Comparison of ENCODE assay signal across 28 mouse cellular contexts in the genomic region with DNA sequence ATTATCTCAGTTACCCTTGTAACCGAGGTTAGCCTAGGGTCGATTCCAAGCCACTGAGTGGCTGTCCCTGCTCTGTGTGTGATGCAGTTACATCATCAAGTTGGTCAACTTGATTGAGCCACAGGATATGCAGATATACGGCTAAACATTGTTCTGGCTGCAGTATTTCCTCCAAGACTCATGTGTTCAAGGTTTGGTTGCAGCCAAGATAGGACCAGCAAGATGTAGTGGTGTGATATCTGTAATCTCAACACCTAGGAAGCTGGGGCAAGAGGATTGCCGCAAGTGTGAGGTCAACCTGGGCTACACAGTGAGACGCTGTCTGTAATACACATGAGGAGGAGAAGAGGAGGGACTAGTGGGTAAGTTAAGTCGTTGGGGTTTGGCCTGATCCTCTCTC. TPM values are rescaled to one million over a fixed set of nuclear protein-coding genes. Genes with fewer than 3 reads are reported as not detected.
DNase-seq lines count a peak whose midpoint lies in the region; ATAC-seq and TF ChIP-seq lines count a peak whose summit lies in the region.
"Had no signal": no experiment of that assay in that cellular context is flagged by ENCODE, and none has a peak within 500 bp of the region (broad histone marks: within the 10 kb centered on the region; RNA-seq: fewer than 3 reads in every experiment).

No protein-coding gene starts in this region.

- TF ChIP-seq EP300 in MEL (IDR thresholded peaks at IDR 0.05; ENCODE audit: low read depth in 1 of 2, low read length in 2 of 2) = no peak

- no peaks in the 10 kb centered on the region for H3K79me2 ChIP-seq in MEL (ENCODE audit: control insufficient read depth, insufficient read depth, low read length, poor library complexity)

- peaks cover 0 to 16% of the 10 kb centered on the region in 2 experiments; a peak in 2 of 4 replicates for H3K36me3 ChIP-seq in MEL (ENCODE audit: control insufficient read depth in 1 of 2, insufficient read depth in 2 of 2, low read length in 2 of 2)
- H3K36me3 ChIP-seq in hindbrain, embryonic 11.5 days (ENCODE audit: control insufficient read depth, insufficient read depth, low read length) = 0 out of 2 replicates have a peak, but pooled peaks cover 2% of the 10 kb centered on the region
- H3K36me3 ChIP-seq: forebrain, embryonic 15.5 days had no signal

- H3K9me3 ChIP-seq in MEL (replicated peaks; ENCODE audit: insufficient read depth, low read length) = no peaks in the 10 kb centered on the region
- H3K9me3 ChIP-seq in hindbrain, embryonic 11.5 days (ENCODE audit: control insufficient read depth, low read length) = no peaks in the 10 kb centered on the region
- H3K9me3 ChIP-seq: embryonic facial prominence, embryonic 12.5 days; embryonic facial prominence, embryonic 15.5 days; forebrain, embryonic 12.5 days; forebrain, embryonic 15.5 days; heart, embryonic 10.5 days; heart, embryonic 13.5 days; hindbrain, embryonic 13.5 days; intestine, embryonic 15.5 days had no signal

- WGBS in hindbrain, embryonic 11.5 days = 85% methylated on average over 6 of the region's 6 CpGs

- H3K27me3 ChIP-seq in MEL (ENCODE audit: control insufficient read depth in 1 of 2, insufficient read depth in 2 of 2, low read length in 2 of 2) = no peaks in the 10 kb centered on the region
- no peaks in the 10 kb centered on the region for H3K27me3 ChIP-seq in hindbrain, embryonic 11.5 days (ENCODE audit: control insufficient read depth, insufficient read depth, low read length)
- H3K27me3 ChIP-seq: CH12.LX; embryonic facial prominence, embryonic 12.5 days; embryonic facial prominence, embryonic 15.5 days; forebrain, embryonic 12.5 days; forebrain, embryonic 15.5 days; heart, embryonic 13.5 days; hindbrain, embryonic 13.5 days; intestine, embryonic 15.5 days had no signal

- H3K4me2 ChIP-seq in hindbrain, embryonic 11.5 days (replicated peaks; ENCODE audit: low read depth, low read length) = no peak overlapping the region
- H3K4me2 ChIP-seq: embryonic facial prominence, embryonic 12.5 days; embryonic facial prominence, embryonic 15.5 days; forebrain, embryonic 12.5 days; forebrain, embryonic 15.5 days; heart, embryonic 13.5 days; hindbrain, embryonic 13.5 days; intestine, embryonic 15.5 days had no signal

- TF ChIP-seq CTCF in MEL (IDR thresholded peaks at IDR 0.05 in 2 of 3, conservative IDR thresholded peaks at IDR 0.05 in 1 of 3; ENCODE audit: control insufficient read depth in 1 of 3, insufficient read depth in 1 of 3, low read depth in 2 of 3, low read length in 3 of 3, poor library complexity in 1 of 3, severe bottlenecking in 1 of 3) = no peak

- H3K9ac ChIP-seq in MEL (ENCODE audit: control insufficient read depth, low read depth, low read length, poor library complexity, severe bottlenecking) = no peak overlapping the region
- H3K9ac ChIP-seq in hindbrain, embryonic 11.5 days (ENCODE audit: low read depth, low read length) = no peak overlapping the region
- H3K9ac ChIP-seq: embryonic facial prominence, embryonic 12.5 days; embryonic facial prominence, embryonic 15.5 days; forebrain, embryonic 12.5 days; forebrain, embryonic 15.5 days; heart, embryonic 13.5 days; hindbrain, embryonic 13.5 days; intestine, embryonic 15.5 days had no signal

- no peak overlapping the region for H3K4me3 ChIP-seq in MEL (ENCODE audit: control insufficient read depth in 1 of 2, insufficient read depth in 1 of 2, low read depth in 2 of 2, low read length in 2 of 2)
- no peak overlapping the region for H3K4me3 ChIP-seq in hindbrain, embryonic 11.5 days (ENCODE audit: low read depth, low read length)
- H3K4me3 ChIP-seq: embryonic facial prominence, embryonic 12.5 days; embryonic facial prominence, embryonic 15.5 days; forebrain, embryonic 12.5 days; forebrain, embryonic 15.5 days; heart, adult 2 months; heart, embryonic 10.5 days; heart, embryonic 13.5 days; hindbrain, embryonic 13.5 days; intestine, embryonic 15.5 days had no signal

- H3K27ac ChIP-seq in MEL (ENCODE audit: control insufficient read depth, low read depth, low read length) = no peak overlapping the region
- no peak overlapping the region for H3K27ac ChIP-seq in hindbrain, embryonic 11.5 days (ENCODE audit: low read depth, low read length)
- H3K27ac ChIP-seq: embryonic facial prominence, embryonic 12.5 days; embryonic facial prominence, embryonic 15.5 days; forebrain, embryonic 12.5 days; forebrain, embryonic 15.5 days; heart, adult 2 months; heart, embryonic 10.5 days; heart, embryonic 13.5 days; hindbrain, embryonic 13.5 days; intestine, embryonic 15.5 days had no signal

- DNase-seq in MEL (ENCODE audit: low read depth, low spot score) = no peak
- DNase-seq in hindbrain, embryonic 11.5 days (ENCODE audit: low spot score) = no peak
- DNase-seq in B cell, adult 2 months = no peak
- no peak for DNase-seq in left cerebral cortex, adult 8-10 months (ENCODE audit: low spot score in 2 of 2)
- DNase-seq: adrenal gland, adult 8-10 months; adrenal gland, postnatal 36 days; cerebellum, adult 18-20 months; cerebellum, adult 9-10 months; cerebellum, postnatal 14 days; gastrocnemius, postnatal 10 days; gastrocnemius, postnatal 36 days; heart, adult 2 months; heart, postnatal 14 days; heart, postnatal 4 days; kidney, adult 11 months had no signal

- peaks cover 4 to 17% of the 10 kb centered on the region in 2 experiments for H3K4me1 ChIP-seq in MEL (ENCODE audit: control insufficient read depth in 1 of 2, insufficient read depth in 2 of 2, low read length in 2 of 2)
- no peaks in the 10 kb centered on the region for H3K4me1 ChIP-seq in hindbrain, embryonic 11.5 days (replicated peaks; ENCODE audit: control insufficient read depth, insufficient read depth, low read length)
- H3K4me1 ChIP-seq: embryonic facial prominence, embryonic 12.5 days; embryonic facial prominence, embryonic 15.5 days; forebrain, embryonic 12.5 days; hindbrain, embryonic 13.5 days; intestine, embryonic 15.5 days had no signal

- TF ChIP-seq RAD21 in MEL (IDR thresholded peaks at IDR 0.05; ENCODE audit: low read depth, low read length) = no peak

- ATAC-seq in hematopoietic stem cell, adult 5-6 weeks (replicated peaks in 1 of 2; ENCODE audit: insufficient read depth in 1 of 2, low FRiP score in 2 of 2, low TSS enrichment in 1 of 2, low read depth in 1 of 2, poor library complexity in 2 of 2, severe bottlenecking in 2 of 2) = peak; percentile 12 to 36; a peak in 1 of 4 replicates
- ATAC-seq in megakaryocyte-erythroid progenitor cell, adult 5-6 weeks (replicated peaks; ENCODE audit: low FRiP score, low TSS enrichment, poor library complexity, severe bottlenecking) = 0 out of 2 replicates have a peak, but pooled peaks have one; percentile 26
- no peak for ATAC-seq in hindbrain, embryonic 11.5 days (ENCODE audit: low FRiP score)
- ATAC-seq: activated CD4-positive, CD25-positive, alpha-beta regulatory T cell, adult 4 months; forebrain, embryonic 15.5 days; hindbrain, embryonic 16.5 days; intestine, embryonic 15.5 days had no signal

- TF ChIP-seq POLR2A in MEL (IDR thresholded peaks at IDR 0.05; ENCODE audit: control insufficient read depth in 1 of 2, insufficient read depth in 1 of 2, low read depth in 1 of 2, low read length in 2 of 2, poor library complexity in 1 of 2) = no peak

TF ChIP-seq in MEL, 35 proteins besides CTCF, POLR2A, EP300 and RAD21:
- no peak for TF ChIP-seq E2F4 (IDR thresholded peaks at IDR 0.05; ENCODE audit: borderline replicate concordance, low read depth, low read length)
- no peak for TF ChIP-seq NELFE (IDR thresholded peaks at IDR 0.05; ENCODE audit: low read depth, low read length)
- no peak for TF ChIP-seq MAX (IDR thresholded peaks at IDR 0.05; ENCODE audit: low read length)
- no peak for TF ChIP-seq NRF1 (IDR thresholded peaks at IDR 0.05; ENCODE audit: insufficient read depth, low read depth, low read length, poor library complexity, severe bottlenecking)
- TF ChIP-seq JUND (IDR thresholded peaks at IDR 0.05; ENCODE audit: low read depth, low read length) = no peak
- TF ChIP-seq ETS1 (IDR thresholded peaks at IDR 0.05; ENCODE audit: low read depth, low read length) = 0 out of 2 replicates have a peak, but pooled peaks have one; percentile 6
- no peak for TF ChIP-seq POLR2AphosphoS2 (IDR thresholded peaks at IDR 0.05; ENCODE audit: low read length)
- no peak for TF ChIP-seq USF2 (IDR thresholded peaks at IDR 0.05; ENCODE audit: borderline replicate concordance in 1 of 2, insufficient read depth in 1 of 2, low read depth in 1 of 2, low read length in 2 of 2)
- no peak for TF ChIP-seq UBTF (IDR thresholded peaks at IDR 0.05; ENCODE audit: borderline replicate concordance, insufficient read depth, low read depth, low read length)
- TF ChIP-seq CHD1 (IDR thresholded peaks at IDR 0.05; ENCODE audit: low read depth, low read length) = no peak
- TF ChIP-seq TCF12 (IDR thresholded peaks at IDR 0.05; ENCODE audit: low read depth, low read length) = peak; percentile 43; the same call in 1 of the 2 replicates

RNA-seq across cellular contexts. Expression of gene Mmgt2, which starts 15.8 kb away (rescaled TPM):
- 21.8 and 24.1 TPM in 2 replicates for total RNA-seq in MEL (2012; rRNA removed)
- 10 to 100 TPM in 1 of 2 experiments, not detected in 1; 51.9 TPM for polyA plus RNA-seq in MEL (2012; ENCODE audit: insufficient read depth in 1 of 2, insufficient read length in 2 of 2, low read depth in 1 of 2, low replicate concordance in 2 of 2, missing spikeins in 1 of 2)
- 26.0 and 39.5 TPM in 2 replicates for total RNA-seq in hematopoietic stem cell, adult 5-6 weeks (2017)
- 16.4 and 29.7 TPM in 2 replicates for total RNA-seq in megakaryocyte-erythroid progenitor cell, adult 5-6 weeks (2014; fragmentation: Nextera tagmentation)
- 9.1 and 14.8 TPM in 2 replicates for total RNA-seq in megakaryocyte-erythroid progenitor cell, adult 5-6 weeks (2017)
- 38.8 and 43.5 TPM in 2 replicates for polyA plus RNA-seq in hindbrain, embryonic 11.5 days (2014; fragmentation: Nextera tagmentation; extraction: Ambion mirVana)
- total RNA-seq in left cerebral cortex, adult 8-10 months (2022) = 10 to 100 TPM; 21.5 to 34.3 (median 25.6) TPM

RNA-seq across cellular contexts. Expression of gene Lrrc75a, which starts 15.9 kb away (rescaled TPM):
- total RNA-seq in MEL (2012; rRNA removed) = 6.0 and 7.0 TPM in 2 replicates
- 1 to 10 TPM in 1 of 2 experiments, not detected in 1; 8.9 TPM for polyA plus RNA-seq in MEL (2012; ENCODE audit: insufficient read depth in 1 of 2, insufficient read length in 2 of 2, low read depth in 1 of 2, low replicate concordance in 2 of 2, missing spikeins in 1 of 2)
- 7.6 and 7.7 TPM in 2 replicates for total RNA-seq in hematopoietic stem cell, adult 5-6 weeks (2017)
- total RNA-seq in megakaryocyte-erythroid progenitor cell, adult 5-6 weeks (2014; fragmentation: Nextera tagmentation) = 2.1 and 3.1 TPM in 2 replicates
- 0.99 and 1.8 TPM in 2 replicates for total RNA-seq in megakaryocyte-erythroid progenitor cell, adult 5-6 weeks (2017)
- 16.2 and 16.7 TPM in 2 replicates for polyA plus RNA-seq in hindbrain, embryonic 11.5 days (2014; fragmentation: Nextera tagmentation; extraction: Ambion mirVana)
- 10 to 100 TPM; 18.8 to 21.2 (median 19.8) TPM for total RNA-seq in left cerebral cortex, adult 8-10 months (2022)
